Mouse (Mus musculus) ES-Bruce4 (cell line): Measurements from ENCODE around the gene Asna1. TPM values are rescaled to one million over a fixed set of nuclear protein-coding genes. Genes with fewer than 3 reads are reported as not detected.

Experiments
- H3K27ac ChIP-seq: 2 replicates; pipeline ENCODE4 v1.5.1; 2012; ENCODE audit warnings: low read length, inconsistent platforms; ENCODE audit not compliant: insufficient read depth
- H3K27me3 ChIP-seq: 2 replicates; pipeline ENCODE4 v1.6.1; 2012; ENCODE audit warnings: mild to moderate bottlenecking, low read length, inconsistent platforms; ENCODE audit not compliant: control insufficient read depth, poor library complexity, insufficient read depth, severe bottlenecking
- H3K36me3 ChIP-seq: 2 replicates; pipeline ENCODE4 v1.6.1; 2012; ENCODE audit warnings: inconsistent platforms, mild to moderate bottlenecking, low read length, moderate library complexity; ENCODE audit not compliant: control insufficient read depth, poor library complexity, insufficient read depth, severe bottlenecking
- H3K4me1 ChIP-seq: one replicate; pipeline ENCODE4 v1.8.1; 2011; ENCODE audit warnings: low read length; ENCODE audit not compliant: control insufficient read depth, insufficient read depth
- H3K4me3 ChIP-seq: 2 replicates; pipeline ENCODE4 v1.5.1; 2011; ENCODE audit warnings: low read depth, mild to moderate bottlenecking, low read length
- H3K9ac ChIP-seq: 2 replicates; pipeline ENCODE4 v1.6.1; 2012; ENCODE audit warnings: low read depth, mild to moderate bottlenecking, inconsistent platforms; ENCODE audit not compliant: poor library complexity, severe bottlenecking
- H3K9me3 ChIP-seq: replicated peaks from 2 replicates; pipeline ENCODE4 v1.6.1; 2012; ENCODE audit warnings: mild to moderate bottlenecking, low read length, inconsistent platforms; ENCODE audit not compliant: control insufficient read depth, poor library complexity, insufficient read depth, severe bottlenecking
- CTCF ChIP-seq: IDR thresholded peaks from one replicate; pipeline ENCODE4 v1.8.1; 2011; ENCODE audit warnings: low read depth, low read length
- EP300 ChIP-seq: IDR thresholded peaks from 2 replicates; pipeline ENCODE4 v1.6.1; 2011; ENCODE audit warnings: low read depth, low read length; ENCODE audit not compliant: insufficient read depth
- POLR2A ChIP-seq: IDR thresholded peaks from one replicate; pipeline ENCODE4 v1.8.1; 2011; ENCODE audit warnings: low read length; ENCODE audit not compliant: insufficient read depth
- polyA plus RNA-seq: library from polyadenylated mRNA; stranded (reverse); fragments of >200 nt; gene quantifications from 2 replicates; pipeline ENCODE4 v1.2.4, GENCODE M21; 2011; ENCODE audit warnings: low read depth; ENCODE audit not compliant: missing spikeins, insufficient read depth, insufficient read length

Gene Asna1
- polyA plus RNA-seq, 1 experiment = 171 TPM

- Histone ChIP-seq H3K9me3 (no peaks in the 10 kb centered on the region), H3K4me1 (no peaks in the 10 kb centered on the region), H3K36me3 (peaks cover 24% of the 10 kb centered on the region), H3K9ac (peak overlapping the region; percentile 94), H3K27me3 (no peaks in the 10 kb centered on the region), H3K4me3 (peak overlapping the region; percentile 66), H3K27ac (peak overlapping the region; percentile 90)
- TF ChIP-seq EP300 (0 out of 2 replicates have a peak, but pooled peaks have one; percentile 36), CTCF (peak; percentile 87), POLR2A (no peak)
Measured at GRCm38 (mm10) chr8:84975434-84975833, 49.6 kb downstream of the Asna1 start.

GRCm38 (mm10) chr8:84974543-84975142, 50.4 kb downstream of the Asna1 start:
- H3K27ac ChIP-seq = peak overlapping the region; percentile 53
- no peak overlapping the region for H3K4me3 ChIP-seq
- H3K27me3 ChIP-seq = no peaks in the 10 kb centered on the region
- peaks cover 24% of the 10 kb centered on the region for H3K36me3 ChIP-seq
- no peak overlapping the region for H3K9ac ChIP-seq
- no peaks in the 10 kb centered on the region for H3K4me1 ChIP-seq
- TF ChIP-seq CTCF = no peak
- TF ChIP-seq POLR2A = no peak
- H3K9me3 ChIP-seq = no peaks in the 10 kb centered on the region

GRCm38 (mm10) chr8:84973803-84974542, 51.1 kb downstream of the Asna1 start:
- H3K36me3 ChIP-seq = peaks cover 24% of the 10 kb centered on the region
- H3K9me3 ChIP-seq = no peaks in the 10 kb centered on the region
- TF ChIP-seq CTCF = peak; percentile 29
- TF ChIP-seq EP300 = no peak
- TF ChIP-seq POLR2A = no peak
- no peak overlapping the region for H3K4me3 ChIP-seq
- H3K27ac ChIP-seq = no peak overlapping the region; the same call in 1 of the 2 replicates
- H3K9ac ChIP-seq = no peak overlapping the region
- no peaks in the 10 kb centered on the region for H3K4me1 ChIP-seq
- no peaks in the 10 kb centered on the region for H3K27me3 ChIP-seq

GRCm38 (mm10) chr8:84973079-84973478, 52.0 kb downstream of the Asna1 start:
- Histone ChIP-seq H3K27ac (no peak overlapping the region), H3K4me3 (no peak overlapping the region), H3K27me3 (no peaks in the 10 kb centered on the region), H3K4me1 (no peaks in the 10 kb centered on the region), H3K9me3 (no peaks in the 10 kb centered on the region), H3K36me3 (peaks cover 24% of the 10 kb centered on the region), H3K9ac (no peak overlapping the region)
- TF ChIP-seq EP300 = no peak
- no peak for TF ChIP-seq CTCF
- TF ChIP-seq POLR2A = no peak

GRCm38 (mm10) chr8:84970913-84971312, 54.2 kb downstream of the Asna1 start:
- no peak overlapping the region for H3K27ac ChIP-seq

More at GRCm38 (mm10) chr8:84970913-84971312, 54.2 kb downstream of the Asna1 start:
- no peaks in the 10 kb centered on the region for H3K27me3 ChIP-seq
- H3K36me3 ChIP-seq = peaks cover 24% of the 10 kb centered on the region
- peak overlapping the region; percentile 82; the same call in 1 of the 2 replicates for H3K9ac ChIP-seq
- no peak overlapping the region; the same call in 1 of the 2 replicates for H3K4me3 ChIP-seq
- no peaks in the 10 kb centered on the region for H3K9me3 ChIP-seq
- TF ChIP-seq EP300 = no peak
- TF ChIP-seq POLR2A = no peak
- TF ChIP-seq CTCF = no peak
- H3K4me1 ChIP-seq = peaks cover 4% of the 10 kb centered on the region
